Mouse (Mus musculus) liver, postnatal 0 days (tissue): ENCODE measurements around the gene Mvb12b.

Source experiments
- CTCF ChIP-seq: sonication (generic); IDR thresholded peaks from 2 replicates; pipeline ENCODE4 v1.5.1; 2016; ENCODE audit warnings: antibody characterized with exemption, low read depth
- EP300 ChIP-seq: IDR thresholded peaks from 2 replicates; pipeline ENCODE4 v1.6.1; 2016; ENCODE audit warnings: antibody characterized with exemption, low read depth, mild to moderate bottlenecking

- TF ChIP-seq CTCF = no peak
- no peak for TF ChIP-seq EP300
These were observed 109.3 kb downstream of the Mvb12b start for GRCm38 (mm10) chr2:33778466-33778865.
